Mouse (Mus musculus): ENCODE data around the gene Cgn.

DNA sequence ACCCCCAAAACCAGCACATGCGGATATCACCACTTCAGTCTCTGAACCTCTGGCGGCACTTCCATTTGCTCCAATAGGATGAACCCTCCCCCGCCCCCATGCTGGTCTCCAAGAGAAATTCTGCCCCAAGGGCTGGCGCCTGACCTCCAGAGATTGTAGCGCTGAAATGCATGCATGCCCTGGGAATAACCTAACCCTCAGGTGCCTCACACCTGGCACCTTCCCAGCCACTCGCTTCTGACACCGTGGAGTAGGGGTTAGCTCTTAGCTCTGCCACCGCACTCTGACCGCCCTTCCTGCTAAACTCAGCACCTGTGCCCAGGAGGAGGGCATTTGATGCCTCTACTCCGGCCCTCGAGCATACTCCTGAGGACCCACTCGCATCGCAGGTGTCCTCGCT is 334 bp downstream of the Cgn start:
- TF ChIP-seq CTCF (IDR thresholded peaks at IDR 0.05; ENCODE audit: extremely low read depth, insufficient read length, insufficient replicate concordance, low read depth, low read length) (no peak), POLR2A (IDR thresholded peaks at IDR 0.05; ENCODE audit: low read depth, low read length) (no peak)
